Mouse (Mus musculus): ENCODE data around the gene Gm28043. TPM values are rescaled to one million over a fixed set of nuclear protein-coding genes. Genes with fewer than 3 reads are reported as not detected.

The Gm28043 gene
- total RNA-seq, 1 experiment, result 10.2 TPM

GRCm38 (mm10) chr17:29724610-29725009 is 109.9 kb downstream of the Gm28043 start:
- no peaks in the 10 kb centered on the region for H3K9me3 ChIP-seq (ENCODE audit: control insufficient read depth, insufficient read depth, low read depth, low read length)
- TF ChIP-seq CHD2 (IDR thresholded peaks at IDR 0.05; ENCODE audit: low read depth, low read length) (no peak), ZNF384 (IDR thresholded peaks at IDR 0.05; ENCODE audit: low read depth, low read length) (no peak), MAFK (IDR thresholded peaks at IDR 0.05; ENCODE audit: insufficient read depth, low read depth, low read length) (no peak), ZC3H11A (IDR thresholded peaks at IDR 0.05; ENCODE audit: borderline replicate concordance, low read depth, low read length) (no peak), HCFC1 (IDR thresholded peaks at IDR 0.05; ENCODE audit: borderline replicate concordance, insufficient read depth, low read length) (no peak)
- DNase-seq (ENCODE audit: low read depth, low spot score), result no peak
- in situ Hi-C loops (cut with MboI; ENCODE audit: low sequenced_read_pairs in 2 of 2, unreplicated experiment in 2 of 2), result no loop called here
- H3K9ac ChIP-seq (ENCODE audit: insufficient read depth, low read depth, low read length, poor library complexity, severe bottlenecking), result no peak overlapping the region
- no peaks in the 10 kb centered on the region for H3K36me3 ChIP-seq (ENCODE audit: control insufficient read depth, insufficient read depth, low read length, poor library complexity, severe bottlenecking)
- H3K4me3 ChIP-seq (ENCODE audit: insufficient read depth in 1 of 2, low read depth in 1 of 2, low read length in 2 of 2, poor library complexity in 1 of 2, severe bottlenecking in 1 of 2), result no peak overlapping the region
- H3K4me1 ChIP-seq (ENCODE audit: control insufficient read depth in 2 of 2, insufficient read depth in 2 of 2, low read length in 2 of 2, poor library complexity in 1 of 2), result peaks cover 2% of the 10 kb centered on the region in 2 experiments; a peak in 1 of 4 replicates
- H3K27ac ChIP-seq (ENCODE audit: insufficient read depth, low read depth, low read length, poor library complexity, severe bottlenecking), result no peak overlapping the region

- H3K27ac ChIP-seq (ENCODE audit: insufficient read depth, low read depth, low read length, poor library complexity, severe bottlenecking), result no peak overlapping the region
- no peak overlapping the region for H3K9ac ChIP-seq (ENCODE audit: insufficient read depth, low read depth, low read length, poor library complexity, severe bottlenecking)
- TF ChIP-seq CHD2 (IDR thresholded peaks at IDR 0.05; ENCODE audit: low read depth, low read length) (no peak), MAFK (IDR thresholded peaks at IDR 0.05; ENCODE audit: insufficient read depth, low read depth, low read length) (no peak), ZC3H11A (IDR thresholded peaks at IDR 0.05; ENCODE audit: borderline replicate concordance, low read depth, low read length) (no peak), ZNF384 (IDR thresholded peaks at IDR 0.05; ENCODE audit: low read depth, low read length) (no peak), HCFC1 (IDR thresholded peaks at IDR 0.05; ENCODE audit: borderline replicate concordance, insufficient read depth, low read length) (no peak)
- in situ Hi-C loops (cut with MboI; ENCODE audit: low sequenced_read_pairs in 2 of 2, unreplicated experiment in 2 of 2), result no loop called here
- no peak for DNase-seq (ENCODE audit: low read depth, low spot score)
- no peaks in the 10 kb centered on the region for H3K9me3 ChIP-seq (ENCODE audit: control insufficient read depth, insufficient read depth, low read depth, low read length)
- H3K4me3 ChIP-seq (ENCODE audit: insufficient read depth in 1 of 2, low read depth in 1 of 2, low read length in 2 of 2, poor library complexity in 1 of 2, severe bottlenecking in 1 of 2), result no peak overlapping the region
- 0 out of 4 replicates have a peak, but pooled peaks cover 0 to 2% of the 10 kb centered on the region in 2 experiments for H3K4me1 ChIP-seq (ENCODE audit: control insufficient read depth in 2 of 2, insufficient read depth in 2 of 2, low read length in 2 of 2, poor library complexity in 1 of 2)
- H3K36me3 ChIP-seq (ENCODE audit: control insufficient read depth, insufficient read depth, low read length, poor library complexity, severe bottlenecking), result no peaks in the 10 kb centered on the region
These were observed 110.4 kb downstream of the Gm28043 start for GRCm38 (mm10) chr17:29725027-29725620.

GRCm38 (mm10) chr17:29728082-29728481 is 113.4 kb downstream of the Gm28043 start:
- in situ Hi-C loops (cut with MboI; ENCODE audit: low sequenced_read_pairs in 2 of 2, unreplicated experiment in 2 of 2), result no loop called here
- no peak overlapping the region for H3K27ac ChIP-seq (ENCODE audit: insufficient read depth, low read depth, low read length, poor library complexity, severe bottlenecking)

GRCm38 (mm10) chr17:29730510-29731265 is 116.0 kb downstream of the Gm28043 start:
- H3K9ac ChIP-seq (ENCODE audit: insufficient read depth, low read depth, low read length, poor library complexity, severe bottlenecking), result no peak overlapping the region
- DNase-seq (ENCODE audit: low read depth, low spot score), result no peak

More at GRCm38 (mm10) chr17:29728082-29728481, 113.4 kb downstream of the Gm28043 start:
- no peak for DNase-seq (ENCODE audit: low read depth, low spot score)
- no peak overlapping the region for H3K9ac ChIP-seq (ENCODE audit: insufficient read depth, low read depth, low read length, poor library complexity, severe bottlenecking)
- no peaks in the 10 kb centered on the region for H3K36me3 ChIP-seq (ENCODE audit: control insufficient read depth, insufficient read depth, low read length, poor library complexity, severe bottlenecking)
- H3K9me3 ChIP-seq (ENCODE audit: control insufficient read depth, insufficient read depth, low read depth, low read length), result no peaks in the 10 kb centered on the region
- peaks cover 2 to 11% of the 10 kb centered on the region in 2 experiments; a peak in 1 of 4 replicates for H3K4me1 ChIP-seq (ENCODE audit: control insufficient read depth in 2 of 2, insufficient read depth in 2 of 2, low read length in 2 of 2, poor library complexity in 1 of 2)
- TF ChIP-seq CHD2 (IDR thresholded peaks at IDR 0.05; ENCODE audit: low read depth, low read length), result no peak
- no peak for TF ChIP-seq HCFC1 (IDR thresholded peaks at IDR 0.05; ENCODE audit: borderline replicate concordance, insufficient read depth, low read length)
- TF ChIP-seq ZNF384 (IDR thresholded peaks at IDR 0.05; ENCODE audit: low read depth, low read length), result no peak
- TF ChIP-seq MAFK (IDR thresholded peaks at IDR 0.05; ENCODE audit: insufficient read depth, low read depth, low read length), result no peak
- no peak for TF ChIP-seq ZC3H11A (IDR thresholded peaks at IDR 0.05; ENCODE audit: borderline replicate concordance, low read depth, low read length)
- no peak overlapping the region for H3K4me3 ChIP-seq (ENCODE audit: insufficient read depth in 1 of 2, low read depth in 1 of 2, low read length in 2 of 2, poor library complexity in 1 of 2, severe bottlenecking in 1 of 2)

More at GRCm38 (mm10) chr17:29730510-29731265, 116.0 kb downstream of the Gm28043 start:
- in situ Hi-C loops (cut with MboI; ENCODE audit: low sequenced_read_pairs in 2 of 2, unreplicated experiment in 2 of 2), result no loop called here
- Histone ChIP-seq H3K9me3 (ENCODE audit: control insufficient read depth, insufficient read depth, low read depth, low read length) (no peaks in the 10 kb centered on the region), H3K36me3 (ENCODE audit: control insufficient read depth, insufficient read depth, low read length, poor library complexity, severe bottlenecking) (no peaks in the 10 kb centered on the region), H3K4me3 (ENCODE audit: insufficient read depth in 1 of 2, low read depth in 1 of 2, low read length in 2 of 2, poor library complexity in 1 of 2, severe bottlenecking in 1 of 2) (no peak overlapping the region), H3K27ac (ENCODE audit: insufficient read depth, low read depth, low read length, poor library complexity, severe bottlenecking) (no peak overlapping the region), H3K4me1 (ENCODE audit: control insufficient read depth in 2 of 2, insufficient read depth in 2 of 2, low read length in 2 of 2, poor library complexity in 1 of 2) (peaks cover 2 to 11% of the 10 kb centered on the region in 2 experiments; a peak in 1 of 4 replicates)
- TF ChIP-seq HCFC1 (IDR thresholded peaks at IDR 0.05; ENCODE audit: borderline replicate concordance, insufficient read depth, low read length), result no peak
- TF ChIP-seq MAFK (IDR thresholded peaks at IDR 0.05; ENCODE audit: insufficient read depth, low read depth, low read length), result no peak
- no peak for TF ChIP-seq ZC3H11A (IDR thresholded peaks at IDR 0.05; ENCODE audit: borderline replicate concordance, low read depth, low read length)
- no peak for TF ChIP-seq ZNF384 (IDR thresholded peaks at IDR 0.05; ENCODE audit: low read depth, low read length)
- no peak for TF ChIP-seq CHD2 (IDR thresholded peaks at IDR 0.05; ENCODE audit: low read depth, low read length)
